Mouse (Mus musculus): ENCODE measurements around the gene Nek8. TPM values are rescaled to one million over a fixed set of nuclear protein-coding genes. Genes with fewer than 3 reads are reported as not detected.

Gene Nek8
- polyA plus RNA-seq, 1 experiment from 2014 or later = 16.7 TPM

DNA sequence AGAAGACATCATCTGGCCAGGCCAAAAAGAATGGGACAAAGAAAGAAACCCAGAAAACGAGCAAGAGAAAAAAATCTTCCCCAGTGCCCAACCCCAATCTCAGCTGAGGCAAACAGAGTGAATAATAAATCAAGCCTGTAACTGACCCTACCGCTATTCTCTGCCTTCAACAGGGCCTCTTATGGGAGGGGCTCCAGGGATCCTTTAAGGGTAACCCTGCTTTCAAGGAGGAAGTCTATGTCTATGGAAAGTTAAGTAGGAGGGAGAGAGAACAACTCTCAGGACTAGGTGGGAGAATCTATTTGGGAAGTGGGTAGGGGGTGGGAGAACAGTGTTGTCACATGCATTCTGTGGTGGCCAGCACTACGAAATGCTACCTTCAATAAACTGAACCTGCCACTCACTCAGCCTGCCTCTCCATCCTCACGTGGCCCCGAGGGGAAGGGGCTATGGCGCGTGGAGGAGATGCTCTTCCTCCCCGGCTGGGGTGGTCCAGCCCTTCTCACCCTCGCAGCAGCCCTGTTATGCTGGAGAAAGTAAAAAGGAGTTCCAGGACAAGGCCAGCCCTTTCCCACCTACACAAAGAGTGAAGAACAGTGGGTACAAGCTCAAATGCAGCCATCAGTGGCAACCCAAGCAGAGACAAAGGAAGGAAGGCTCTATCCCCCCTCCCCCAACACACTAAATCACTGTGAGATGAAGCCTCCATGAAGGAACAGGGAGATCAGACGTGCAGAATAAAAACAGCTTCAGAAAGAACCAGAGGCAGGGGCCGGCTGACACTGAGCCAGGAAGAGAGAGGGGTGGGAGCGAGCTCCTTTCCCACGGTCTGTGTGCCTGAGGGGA lies 29.1 kb upstream of the Nek8 start:
- Histone ChIP-seq H3K9me3 (replicated peaks; ENCODE audit: control insufficient read depth, low read length) (no peaks in the 10 kb centered on the region), H3K27ac (ENCODE audit: low read length) (peak overlapping the region; percentile 33), H3K4me2 (ENCODE audit: low read depth, low read length) (no peak overlapping the region), H3K4me1 (ENCODE audit: control insufficient read depth, insufficient read depth, low read length) (no peaks in the 10 kb centered on the region), H3K36me3 (ENCODE audit: control insufficient read depth, insufficient read depth, low read length) (peaks cover 34% of the 10 kb centered on the region), H3K4me3 (replicated peaks; ENCODE audit: low read length) (no peak overlapping the region), H3K27me3 (ENCODE audit: control insufficient read depth, insufficient read depth, low read length) (no peaks in the 10 kb centered on the region), H3K9ac (ENCODE audit: low read length) (no peak overlapping the region)
- no peak for ATAC-seq (ENCODE audit: insufficient read depth, low FRiP score)
- 50% methylated on average over 13 of the region's 13 CpGs for WGBS

DNA sequence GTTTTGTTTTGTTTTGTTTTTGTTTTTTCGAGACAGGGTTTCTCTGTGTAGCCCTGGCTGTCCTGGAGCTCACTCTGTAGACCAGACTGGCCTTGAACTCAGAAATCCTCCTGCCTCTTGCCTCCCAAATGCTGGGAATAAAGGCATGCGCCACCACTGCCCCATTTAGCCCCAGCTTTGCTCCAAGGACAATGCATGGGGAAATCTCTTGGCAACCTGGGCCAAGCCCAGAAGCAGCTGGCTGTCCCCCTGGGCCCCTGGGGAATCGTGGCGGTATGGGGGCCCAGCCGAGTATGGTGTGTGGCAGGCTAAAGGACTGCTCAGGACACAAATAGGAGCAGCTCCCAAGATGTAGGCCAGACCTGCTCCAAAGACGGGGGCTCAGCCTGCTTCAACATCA lies 27.8 kb upstream of the Nek8 start:
- WGBS = 81% methylated on average over 6 of the region's 6 CpGs
- Histone ChIP-seq H3K4me2 (ENCODE audit: low read depth, low read length) (no peak overlapping the region), H3K9me3 (replicated peaks; ENCODE audit: control insufficient read depth, low read length) (no peaks in the 10 kb centered on the region), H3K27ac (ENCODE audit: low read length) (no peak overlapping the region), H3K4me3 (replicated peaks; ENCODE audit: low read length) (no peak overlapping the region), H3K36me3 (ENCODE audit: control insufficient read depth, insufficient read depth, low read length) (peaks cover 29% of the 10 kb centered on the region), H3K4me1 (ENCODE audit: control insufficient read depth, insufficient read depth, low read length) (no peaks in the 10 kb centered on the region), H3K9ac (ENCODE audit: low read length) (no peak overlapping the region), H3K27me3 (ENCODE audit: control insufficient read depth, insufficient read depth, low read length) (no peaks in the 10 kb centered on the region)
- no peak for ATAC-seq (ENCODE audit: insufficient read depth, low FRiP score)

DNA sequence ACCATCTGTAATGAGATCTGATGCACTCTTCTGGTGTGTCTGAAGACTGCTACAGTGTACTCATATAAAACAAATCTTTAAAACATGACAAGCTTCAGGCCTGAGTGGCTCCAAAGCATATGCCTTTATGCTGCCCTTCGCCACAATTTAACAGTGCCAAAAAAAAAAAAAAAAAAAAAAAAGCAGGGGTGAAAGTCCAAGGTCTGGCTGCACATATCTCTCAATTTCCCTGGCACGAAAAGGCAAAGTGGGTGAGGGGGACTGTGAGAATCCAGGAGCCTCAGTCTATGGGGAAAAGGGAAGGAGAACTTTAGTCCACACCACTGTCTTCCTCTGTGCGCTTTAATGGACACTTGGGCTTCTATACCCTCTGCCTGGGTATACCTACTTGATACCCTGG lies 25.9 kb upstream of the Nek8 start:
- no peaks in the 10 kb centered on the region for H3K4me1 ChIP-seq (ENCODE audit: control insufficient read depth, insufficient read depth, low read length)
- no peak overlapping the region for H3K27ac ChIP-seq (ENCODE audit: low read length)
- no peak overlapping the region for H3K4me2 ChIP-seq (ENCODE audit: low read depth, low read length)
- no peaks in the 10 kb centered on the region for H3K27me3 ChIP-seq (ENCODE audit: control insufficient read depth, insufficient read depth, low read length)
- ATAC-seq (ENCODE audit: insufficient read depth, low FRiP score) = no peak
- peaks cover 13% of the 10 kb centered on the region for H3K36me3 ChIP-seq (ENCODE audit: control insufficient read depth, insufficient read depth, low read length)
- H3K9me3 ChIP-seq (replicated peaks; ENCODE audit: control insufficient read depth, low read length) = no peaks in the 10 kb centered on the region
- no peak overlapping the region for H3K9ac ChIP-seq (ENCODE audit: low read length)
- H3K4me3 ChIP-seq (replicated peaks; ENCODE audit: low read length) = no peak overlapping the region
- WGBS = 83% methylated on average over 3 of the region's 3 CpGs

DNA sequence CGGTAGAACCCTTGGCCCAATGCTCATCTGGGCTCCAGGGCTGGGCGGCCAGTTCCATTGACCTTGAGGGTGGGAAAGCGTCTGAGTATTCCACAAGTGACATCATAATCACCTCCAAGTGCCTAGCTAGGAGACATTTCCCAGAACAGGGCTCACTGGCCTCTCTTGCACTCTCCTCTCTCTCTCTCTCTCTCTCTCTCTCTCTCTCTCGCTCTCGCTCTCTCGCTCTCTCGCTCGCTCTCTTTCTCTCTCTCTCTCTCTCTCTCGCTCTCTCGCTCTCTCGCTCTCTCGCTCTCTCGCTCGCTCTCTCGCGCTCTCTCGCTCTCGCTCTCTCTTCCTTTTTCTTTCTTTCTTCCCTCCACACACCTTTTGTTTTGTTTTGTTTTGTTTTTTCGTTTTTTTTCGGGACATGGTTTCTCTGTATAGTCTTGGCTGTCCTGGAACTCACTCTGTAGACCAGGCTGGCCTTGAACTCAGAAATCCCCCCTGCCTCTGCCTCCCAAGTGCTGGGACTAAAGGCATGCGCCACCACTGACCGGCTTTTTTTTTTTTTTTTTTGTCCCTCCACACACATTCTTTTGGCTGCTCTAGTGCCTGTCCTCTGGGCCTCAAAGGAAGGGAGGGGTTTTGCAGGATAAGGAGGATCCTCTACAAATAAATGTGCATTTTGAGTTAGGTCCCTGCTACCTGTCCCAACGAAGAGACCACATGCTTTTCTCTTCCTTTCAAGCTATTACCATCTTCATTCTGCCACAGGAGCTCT lies 18.8 kb upstream of the Nek8 start:
- peak overlapping the region; percentile 42; the same call in 1 of the 2 replicates for H3K27ac ChIP-seq (ENCODE audit: low read length)
- peak overlapping the region; percentile 85 for H3K4me2 ChIP-seq (ENCODE audit: low read depth, low read length)
- H3K9ac ChIP-seq (ENCODE audit: low read length) = peak overlapping the region; percentile 71
- H3K9me3 ChIP-seq (replicated peaks; ENCODE audit: control insufficient read depth, low read length) = no peaks in the 10 kb centered on the region
- ATAC-seq (ENCODE audit: insufficient read depth, low FRiP score) = no peak
- H3K4me1 ChIP-seq (ENCODE audit: control insufficient read depth, insufficient read depth, low read length) = peaks cover 8% of the 10 kb centered on the region
- H3K36me3 ChIP-seq (ENCODE audit: control insufficient read depth, insufficient read depth, low read length) = no peaks in the 10 kb centered on the region
- no peaks in the 10 kb centered on the region for H3K27me3 ChIP-seq (ENCODE audit: control insufficient read depth, insufficient read depth, low read length)
- H3K4me3 ChIP-seq (replicated peaks; ENCODE audit: low read length) = peak overlapping the region; percentile 64
- 56% methylated on average over 23 of the region's 23 CpGs for whole genome bisulfite sequencing

DNA sequence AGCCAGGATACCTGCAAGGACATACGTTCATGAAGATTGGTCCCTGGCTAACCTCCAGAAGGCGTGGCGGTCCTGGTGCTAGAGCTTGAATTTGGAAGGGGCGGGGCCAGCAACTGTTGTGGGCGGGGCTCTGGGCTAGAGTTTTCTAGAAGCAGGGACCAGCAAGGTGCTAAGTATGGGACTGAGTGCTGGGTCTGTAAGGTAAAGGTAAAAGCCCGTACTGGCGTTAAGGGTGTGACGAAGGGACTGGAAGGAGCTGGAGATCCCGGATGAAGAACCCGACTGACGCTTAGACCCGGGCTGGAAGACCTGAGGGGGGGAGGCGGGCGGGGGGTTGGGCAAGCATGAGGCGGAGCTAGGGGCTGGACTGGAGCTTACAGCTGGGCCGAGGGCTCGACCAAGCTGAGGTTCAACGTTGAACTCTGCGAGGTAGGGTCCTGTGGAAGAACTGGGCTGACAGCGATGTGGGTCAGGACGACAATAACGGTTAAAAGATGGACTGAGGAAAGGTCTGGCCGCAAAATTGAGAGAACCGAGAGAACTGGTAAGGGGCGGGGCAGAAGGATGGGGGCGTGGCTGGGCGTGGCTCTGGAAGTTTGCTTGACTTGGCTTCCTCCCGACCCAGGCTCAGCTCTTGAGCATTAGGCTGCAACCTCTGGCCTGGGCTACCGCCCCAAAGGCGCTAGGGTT lies 18.1 kb upstream of the Nek8 start:
- peaks cover 15% of the 10 kb centered on the region for H3K4me1 ChIP-seq (ENCODE audit: control insufficient read depth, insufficient read depth, low read length)
- no peaks in the 10 kb centered on the region for H3K9me3 ChIP-seq (replicated peaks; ENCODE audit: control insufficient read depth, low read length)
- H3K27ac ChIP-seq (ENCODE audit: low read length) = peak overlapping the region; percentile 42; the same call in 1 of the 2 replicates
- H3K27me3 ChIP-seq (ENCODE audit: control insufficient read depth, insufficient read depth, low read length) = no peaks in the 10 kb centered on the region
- peak; percentile 78 for ATAC-seq (ENCODE audit: insufficient read depth, low FRiP score)
- peak overlapping the region; percentile 85 for H3K4me2 ChIP-seq (ENCODE audit: low read depth, low read length)
- H3K4me3 ChIP-seq (replicated peaks; ENCODE audit: low read length) = peak overlapping the region; percentile 64
- H3K9ac ChIP-seq (ENCODE audit: low read length) = peak overlapping the region; percentile 71
- WGBS = 2% methylated on average over 30 of the region's 30 CpGs
- H3K36me3 ChIP-seq (ENCODE audit: control insufficient read depth, insufficient read depth, low read length) = no peaks in the 10 kb centered on the region

DNA sequence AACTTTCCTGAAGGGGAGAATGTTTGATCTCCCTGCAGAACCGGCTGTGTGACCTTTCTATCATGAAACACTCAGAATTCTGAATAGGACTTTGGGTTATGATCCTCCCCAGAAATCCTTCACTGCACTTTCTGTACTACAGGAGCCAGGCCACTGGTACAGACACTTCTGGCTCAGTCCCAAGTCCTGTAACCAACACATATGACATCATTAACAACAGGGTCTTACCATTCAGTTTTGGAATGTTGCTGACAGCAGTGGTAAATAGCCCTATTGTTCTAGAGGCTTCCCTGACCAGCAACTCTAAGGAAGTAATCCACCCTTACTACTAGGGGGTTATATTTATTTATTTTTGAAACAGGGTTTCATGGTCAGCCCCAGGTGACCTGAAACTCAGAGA lies 16.6 kb upstream of the Nek8 start, which contains the start of gene Proca1:
Proca1 (plus strand) TSS at position 280 of the 400 bp plus-strand sequence.
- WGBS = 80% methylated on average over 1 of the region's 1 CpGs
- H3K9ac ChIP-seq (ENCODE audit: low read length) = peak within 1 kb of the TSS; percentile 71; the same call in 1 of the 2 replicates
- peak within 1 kb of the TSS; percentile 64 for H3K4me3 ChIP-seq (replicated peaks; ENCODE audit: low read length)
- H3K27ac ChIP-seq (ENCODE audit: low read length) = no peak within 1 kb of the TSS
- H3K4me1 ChIP-seq (ENCODE audit: control insufficient read depth, insufficient read depth, low read length) = peaks cover 18% of the 10 kb centered on the region
- no peaks in the 10 kb centered on the region for H3K36me3 ChIP-seq (ENCODE audit: control insufficient read depth, insufficient read depth, low read length)
- ATAC-seq (ENCODE audit: insufficient read depth, low FRiP score) = no peak
- H3K27me3 ChIP-seq (ENCODE audit: control insufficient read depth, insufficient read depth, low read length) = no peaks in the 10 kb centered on the region
- peak within 1 kb of the TSS; percentile 85 for H3K4me2 ChIP-seq (ENCODE audit: low read depth, low read length)
- no peaks in the 10 kb centered on the region for H3K9me3 ChIP-seq (replicated peaks; ENCODE audit: control insufficient read depth, low read length)

DNA sequence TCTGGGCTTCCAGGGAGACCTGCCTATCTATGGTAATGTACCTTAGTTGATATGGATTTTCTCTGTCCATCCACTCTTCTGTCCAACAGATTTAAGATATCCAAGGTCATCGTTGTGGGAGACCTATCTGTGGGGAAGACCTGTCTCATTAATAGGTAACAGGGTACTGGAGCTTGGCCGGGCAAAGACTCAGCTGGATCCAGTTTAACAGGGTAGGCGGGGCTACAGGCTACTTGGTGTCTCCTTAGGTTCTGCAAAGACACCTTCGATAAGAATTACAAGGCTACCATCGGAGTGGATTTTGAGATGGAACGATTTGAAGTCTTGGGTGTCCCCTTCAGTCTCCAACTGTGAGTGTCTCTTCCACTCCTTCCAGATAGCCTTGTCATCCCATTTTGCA lies 13.6 kb upstream of the Nek8 start:
- no peaks in the 10 kb centered on the region for H3K36me3 ChIP-seq (ENCODE audit: control insufficient read depth, insufficient read depth, low read length)
- H3K4me1 ChIP-seq (ENCODE audit: control insufficient read depth, insufficient read depth, low read length) = peaks cover 16% of the 10 kb centered on the region
- H3K4me3 ChIP-seq (replicated peaks; ENCODE audit: low read length) = peak overlapping the region; percentile 76
- H3K9me3 ChIP-seq (replicated peaks; ENCODE audit: control insufficient read depth, low read length) = no peaks in the 10 kb centered on the region
- no peak for ATAC-seq (ENCODE audit: insufficient read depth, low FRiP score)
- peak overlapping the region; percentile 97 for H3K27ac ChIP-seq (ENCODE audit: low read length)
- peak overlapping the region; percentile 69 for H3K4me2 ChIP-seq (ENCODE audit: low read depth, low read length)
- no peaks in the 10 kb centered on the region for H3K27me3 ChIP-seq (ENCODE audit: control insufficient read depth, insufficient read depth, low read length)
- peak overlapping the region; percentile 94 for H3K9ac ChIP-seq (ENCODE audit: low read length)
- WGBS = 56% methylated on average over 6 of the region's 6 CpGs

DNA sequence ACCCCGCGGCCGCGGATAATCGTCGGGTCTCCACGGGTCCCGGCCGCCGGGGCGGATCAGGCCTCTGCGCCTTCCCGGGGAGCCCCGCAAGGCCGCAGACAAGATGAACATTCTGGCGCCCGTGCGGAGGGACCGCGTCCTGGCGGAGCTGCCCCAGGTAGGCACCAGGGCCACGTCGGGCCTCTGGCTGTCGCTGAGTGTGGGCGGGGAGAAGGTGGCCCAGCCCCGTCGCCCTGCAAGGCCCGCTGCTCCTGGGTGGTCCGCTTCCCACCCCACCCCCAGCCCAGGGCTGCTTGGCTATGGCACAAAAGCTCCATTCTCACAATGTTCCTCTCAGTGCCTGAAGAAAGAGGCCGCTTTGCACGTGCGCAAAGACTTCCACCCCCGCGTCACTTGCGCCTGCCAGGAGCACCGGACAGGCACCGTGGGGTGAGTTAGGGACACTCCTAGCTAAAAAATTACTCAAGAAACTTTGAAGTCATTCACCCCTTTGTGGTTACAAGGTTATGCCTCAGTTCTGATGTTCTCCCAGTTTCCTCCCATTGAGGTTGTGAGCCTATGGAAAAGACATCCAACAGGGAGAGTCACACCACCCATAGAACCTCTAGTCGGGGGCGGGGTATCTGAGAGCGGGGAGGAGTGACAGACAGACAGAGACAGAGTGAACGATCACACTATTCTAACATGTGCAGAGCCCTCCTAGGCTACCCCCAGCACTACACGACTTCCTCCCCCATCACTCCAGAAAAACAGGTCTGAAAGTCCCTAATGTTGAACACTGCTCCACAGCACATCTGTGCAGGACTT lies 13.0 kb upstream of the Nek8 start:
- Histone ChIP-seq H3K27me3 (ENCODE audit: control insufficient read depth, insufficient read depth, low read length) (no peaks in the 10 kb centered on the region), H3K27ac (ENCODE audit: low read length) (peak overlapping the region; percentile 97), H3K4me3 (replicated peaks; ENCODE audit: low read length) (peak overlapping the region; percentile 76), H3K9ac (ENCODE audit: low read length) (peak overlapping the region; percentile 94), H3K36me3 (ENCODE audit: control insufficient read depth, insufficient read depth, low read length) (no peaks in the 10 kb centered on the region), H3K4me1 (ENCODE audit: control insufficient read depth, insufficient read depth, low read length) (peaks cover 12% of the 10 kb centered on the region), H3K4me2 (ENCODE audit: low read depth, low read length) (peak overlapping the region; percentile 69), H3K9me3 (replicated peaks; ENCODE audit: control insufficient read depth, low read length) (no peaks in the 10 kb centered on the region)
- peak; percentile 83 for ATAC-seq (ENCODE audit: insufficient read depth, low FRiP score)
- WGBS = under 1% methylated on average over 42 of the region's 42 CpGs

Data from stomach, embryonic 16.5 days (tissue).